Mouse (Mus musculus): ENCODE measurements around the gene Agps. TPM values are rescaled to one million over a fixed set of nuclear protein-coding genes. Genes with fewer than 3 reads are reported as not detected.
"Not testable (repeated sequence)": the region's sequence is repeated elsewhere in the genome, so short reads cannot be mapped to it uniquely, and the experiment has no call there.

Agps gene
- polyA plus RNA-seq, 1 experiment: 3.2 TPM

DNA sequence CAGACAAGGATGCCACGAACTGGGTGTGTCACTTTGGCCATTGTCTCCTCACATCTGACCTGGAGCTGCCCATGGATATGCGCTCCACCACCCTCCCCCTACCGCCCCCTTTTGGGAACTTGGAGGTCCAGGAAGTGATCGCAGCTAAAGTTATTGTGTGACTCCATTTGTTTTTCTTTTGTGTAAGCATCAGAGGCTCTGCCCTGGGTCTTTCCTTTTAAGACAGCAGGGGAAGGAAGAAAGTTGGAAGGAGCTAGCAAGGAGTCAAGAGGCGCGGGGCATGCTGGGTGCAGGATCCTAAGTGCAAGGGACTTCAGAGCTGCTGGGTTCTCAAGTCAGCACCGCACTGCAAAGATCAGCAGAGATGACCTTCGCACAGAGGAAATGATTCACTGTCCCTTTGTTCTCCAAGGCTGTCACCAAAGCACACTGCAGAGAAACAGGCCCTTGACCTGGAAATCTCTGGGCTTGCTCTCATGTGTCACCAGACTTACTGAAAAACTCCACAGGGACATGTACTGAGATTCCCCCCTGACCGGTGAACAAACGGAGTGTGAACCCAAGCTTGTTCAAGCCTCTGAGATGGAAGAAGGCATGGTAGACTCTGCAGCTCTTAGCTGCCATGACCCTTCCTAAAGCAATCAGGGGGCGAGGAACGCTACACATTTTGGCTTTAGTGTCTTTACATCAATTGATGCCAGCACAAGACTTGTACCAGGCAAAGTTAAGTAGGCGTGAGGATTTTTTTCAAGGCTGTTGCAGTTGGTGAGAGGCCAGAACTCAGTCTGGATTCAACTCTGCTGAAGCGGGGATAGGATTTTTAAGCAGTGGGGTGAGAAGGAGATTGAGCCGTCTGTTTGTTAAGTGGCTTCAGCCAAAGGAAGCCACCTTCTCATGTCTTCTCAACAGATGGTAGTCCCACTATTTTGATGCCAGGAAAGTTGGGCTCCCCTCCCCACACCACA is 128.7 kb downstream of the Agps start:
- TF ChIP-seq POLR2A (IDR thresholded peaks at IDR 0.05; ENCODE audit: low read depth, low read length): no peak
- TF ChIP-seq CTCF (IDR thresholded peaks at IDR 0.05; ENCODE audit: extremely low read depth, insufficient read length, insufficient replicate concordance, low read depth, low read length): no peak
- Histone ChIP-seq H3K4me1 (ENCODE audit: control insufficient read depth, insufficient read depth, insufficient read length, low read length) (peaks cover 15% of the 10 kb centered on the region), H3K27ac (ENCODE audit: insufficient read depth, low read depth, low read length) (no peak overlapping the region), H3K4me3 (ENCODE audit: low read depth, low read length) (no peak overlapping the region), H3K27me3 (ENCODE audit: control insufficient read depth, insufficient read depth, low read length) (no peaks in the 10 kb centered on the region), H3K36me3 (ENCODE audit: control insufficient read depth, insufficient read depth, low read length) (no peaks in the 10 kb centered on the region)
- WGBS: 57% methylated on average over 15 of the region's 15 CpGs

- no peaks in the 10 kb centered on the region for H3K36me3 ChIP-seq (ENCODE audit: control insufficient read depth, insufficient read depth, low read length)
- TF ChIP-seq POLR2A (IDR thresholded peaks at IDR 0.05; ENCODE audit: low read depth, low read length): no peak
- H3K4me1 ChIP-seq (ENCODE audit: control insufficient read depth, insufficient read depth, insufficient read length, low read length): peaks cover 15% of the 10 kb centered on the region
- no peak overlapping the region for H3K27ac ChIP-seq (ENCODE audit: insufficient read depth, low read depth, low read length)
- H3K4me3 ChIP-seq (ENCODE audit: low read depth, low read length): no peak overlapping the region
- WGBS: 93% methylated on average over 10 of the region's 10 CpGs
- no peaks in the 10 kb centered on the region for H3K27me3 ChIP-seq (ENCODE audit: control insufficient read depth, insufficient read depth, low read length)
These were observed 131.3 kb downstream of the Agps start for GRCm38 (mm10) chr2:75963211-75963840.

GRCm38 (mm10) chr2:75964051-75964450 is 132.1 kb downstream of the Agps start:
- Histone ChIP-seq H3K36me3 (ENCODE audit: control insufficient read depth, insufficient read depth, low read length) (no peaks in the 10 kb centered on the region), H3K4me3 (ENCODE audit: low read depth, low read length) (no peak overlapping the region), H3K27ac (ENCODE audit: insufficient read depth, low read depth, low read length) (no peak overlapping the region), H3K27me3 (ENCODE audit: control insufficient read depth, insufficient read depth, low read length) (no peaks in the 10 kb centered on the region), H3K4me1 (ENCODE audit: control insufficient read depth, insufficient read depth, insufficient read length, low read length) (peaks cover 15% of the 10 kb centered on the region)
- no peak for TF ChIP-seq POLR2A (IDR thresholded peaks at IDR 0.05; ENCODE audit: low read depth, low read length)
- no peak for TF ChIP-seq CTCF (IDR thresholded peaks at IDR 0.05; ENCODE audit: extremely low read depth, insufficient read length, insufficient replicate concordance, low read depth, low read length)
- 81% methylated on average over 5 of the region's 5 CpGs for WGBS

DNA sequence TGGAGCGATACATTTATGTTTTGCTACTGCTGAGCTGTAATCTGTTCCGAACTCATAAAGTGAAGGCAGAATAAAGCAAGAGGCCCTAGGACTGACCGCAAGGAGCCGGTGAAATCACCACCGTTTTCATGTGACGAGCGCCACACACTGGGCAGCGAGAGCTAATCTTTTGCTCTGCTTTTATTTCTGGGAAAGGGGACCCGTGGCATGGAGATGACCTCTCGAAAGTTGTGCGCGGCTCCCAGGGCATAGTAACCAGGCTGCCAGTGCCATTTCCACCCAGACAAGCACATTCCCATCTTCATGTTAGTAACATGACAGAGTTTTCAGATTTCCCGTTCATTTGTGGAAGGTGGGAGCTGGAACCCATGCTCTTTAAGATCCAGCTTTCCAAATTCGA is 132.5 kb downstream of the Agps start:
- Histone ChIP-seq H3K4me3 (ENCODE audit: low read depth, low read length) (no peak overlapping the region), H3K36me3 (ENCODE audit: control insufficient read depth, insufficient read depth, low read length) (no peaks in the 10 kb centered on the region), H3K27me3 (ENCODE audit: control insufficient read depth, insufficient read depth, low read length) (no peaks in the 10 kb centered on the region), H3K27ac (ENCODE audit: insufficient read depth, low read depth, low read length) (no peak overlapping the region), H3K4me1 (ENCODE audit: control insufficient read depth, insufficient read depth, insufficient read length, low read length) (peaks cover 11% of the 10 kb centered on the region)
- WGBS: 12% methylated on average over 14 of the region's 14 CpGs
- TF ChIP-seq CTCF (IDR thresholded peaks at IDR 0.05; ENCODE audit: extremely low read depth, insufficient read length, insufficient replicate concordance, low read depth, low read length) (peak; percentile 64; the same call in 1 of the 2 replicates), POLR2A (IDR thresholded peaks at IDR 0.05; ENCODE audit: low read depth, low read length) (no peak)

DNA sequence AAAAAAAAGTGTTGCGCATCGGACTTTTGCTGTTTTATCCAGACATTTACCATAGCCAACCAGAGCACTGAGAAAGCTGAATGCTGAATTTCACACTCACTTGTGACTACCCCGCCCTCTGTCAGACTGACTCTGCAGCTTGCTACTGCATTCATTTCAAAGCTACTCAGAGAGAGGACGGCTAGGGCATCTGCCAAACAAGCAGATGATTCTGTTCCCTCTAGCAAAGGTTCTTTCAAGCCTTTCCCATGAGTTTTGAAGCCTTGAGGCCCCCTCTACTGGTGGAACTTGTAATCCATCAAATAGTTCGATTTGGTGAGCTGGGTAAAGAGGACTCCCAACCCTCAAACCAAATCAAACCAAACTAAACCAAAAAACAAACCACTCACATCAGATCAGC is 133.0 kb downstream of the Agps start:
- Histone ChIP-seq H3K36me3 (ENCODE audit: control insufficient read depth, insufficient read depth, low read length) (no peaks in the 10 kb centered on the region), H3K27me3 (ENCODE audit: control insufficient read depth, insufficient read depth, low read length) (no peaks in the 10 kb centered on the region), H3K4me3 (ENCODE audit: low read depth, low read length) (no peak overlapping the region), H3K4me1 (ENCODE audit: control insufficient read depth, insufficient read depth, insufficient read length, low read length) (peaks cover 8% of the 10 kb centered on the region; the same call in 1 of the 2 replicates), H3K27ac (ENCODE audit: insufficient read depth, low read depth, low read length) (no peak overlapping the region)
- TF ChIP-seq POLR2A (IDR thresholded peaks at IDR 0.05; ENCODE audit: low read depth, low read length) (no peak), CTCF (IDR thresholded peaks at IDR 0.05; ENCODE audit: extremely low read depth, insufficient read length, insufficient replicate concordance, low read depth, low read length) (peak; percentile 29; the same call in 1 of the 2 replicates)
- 12% methylated on average over 5 of the region's 5 CpGs for WGBS

DNA sequence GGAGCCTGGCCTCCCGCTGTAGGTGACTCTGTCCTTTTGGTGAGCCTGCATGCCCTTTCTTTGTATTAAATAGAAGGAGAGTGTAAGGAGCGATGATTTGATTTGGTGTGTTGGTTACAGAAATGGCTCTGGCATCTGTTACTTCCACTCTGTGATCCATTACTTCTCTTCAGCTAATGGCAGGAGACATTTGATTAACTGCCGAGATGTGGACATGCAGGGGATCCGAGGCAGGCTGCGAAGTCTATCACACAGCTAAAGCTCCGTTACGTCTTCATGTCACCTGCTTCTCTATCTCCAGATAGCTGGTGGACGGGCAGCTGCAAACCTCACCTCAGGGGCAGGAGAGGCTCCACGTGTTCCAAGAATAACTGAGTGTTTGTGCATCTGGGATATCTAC is 142.2 kb downstream of the Agps start:
- 67% methylated on average over 9 of the region's 9 CpGs for WGBS
- no peak for TF ChIP-seq POLR2A (IDR thresholded peaks at IDR 0.05; ENCODE audit: low read depth, low read length)
- no peak for TF ChIP-seq CTCF (IDR thresholded peaks at IDR 0.05; ENCODE audit: extremely low read depth, insufficient read length, insufficient replicate concordance, low read depth, low read length)
- H3K27ac ChIP-seq (ENCODE audit: insufficient read depth, low read depth, low read length): no peak overlapping the region
- H3K27me3 ChIP-seq (ENCODE audit: control insufficient read depth, insufficient read depth, low read length): no peaks in the 10 kb centered on the region
- H3K36me3 ChIP-seq (ENCODE audit: control insufficient read depth, insufficient read depth, low read length): no peaks in the 10 kb centered on the region
- no peaks in the 10 kb centered on the region for H3K4me1 ChIP-seq (ENCODE audit: control insufficient read depth, insufficient read depth, insufficient read length, low read length)
- H3K4me3 ChIP-seq (ENCODE audit: low read depth, low read length): no peak overlapping the region

DNA sequence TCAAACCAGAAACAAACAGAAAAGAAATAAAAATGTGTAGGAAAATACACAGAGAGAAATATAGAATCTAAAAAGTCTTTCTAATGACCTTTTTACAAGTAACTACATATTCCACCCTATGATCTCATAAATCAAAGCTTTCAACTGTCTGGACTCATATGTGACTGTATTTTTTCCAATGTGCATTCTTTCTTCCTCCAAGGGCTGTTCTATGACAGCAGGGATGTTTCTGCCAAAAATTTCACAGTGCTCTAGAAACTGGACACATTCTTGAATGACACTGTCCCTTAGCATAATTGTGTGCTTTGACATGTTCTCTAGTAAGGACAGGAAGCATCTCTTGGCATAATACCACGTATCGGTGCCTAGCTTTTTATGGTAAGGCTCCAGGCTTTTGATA is 144.1 kb downstream of the Agps start:
- H3K27ac ChIP-seq (ENCODE audit: insufficient read depth, low read depth, low read length); H3K36me3 ChIP-seq (ENCODE audit: control insufficient read depth, insufficient read depth, low read length); H3K4me3 ChIP-seq (ENCODE audit: low read depth, low read length); H3K27me3 ChIP-seq (ENCODE audit: control insufficient read depth, insufficient read depth, low read length); H3K4me1 ChIP-seq (ENCODE audit: control insufficient read depth, insufficient read depth, insufficient read length, low read length): not testable (repeated sequence)
- 83% methylated on average over 2 of the region's 2 CpGs for WGBS

DNA sequence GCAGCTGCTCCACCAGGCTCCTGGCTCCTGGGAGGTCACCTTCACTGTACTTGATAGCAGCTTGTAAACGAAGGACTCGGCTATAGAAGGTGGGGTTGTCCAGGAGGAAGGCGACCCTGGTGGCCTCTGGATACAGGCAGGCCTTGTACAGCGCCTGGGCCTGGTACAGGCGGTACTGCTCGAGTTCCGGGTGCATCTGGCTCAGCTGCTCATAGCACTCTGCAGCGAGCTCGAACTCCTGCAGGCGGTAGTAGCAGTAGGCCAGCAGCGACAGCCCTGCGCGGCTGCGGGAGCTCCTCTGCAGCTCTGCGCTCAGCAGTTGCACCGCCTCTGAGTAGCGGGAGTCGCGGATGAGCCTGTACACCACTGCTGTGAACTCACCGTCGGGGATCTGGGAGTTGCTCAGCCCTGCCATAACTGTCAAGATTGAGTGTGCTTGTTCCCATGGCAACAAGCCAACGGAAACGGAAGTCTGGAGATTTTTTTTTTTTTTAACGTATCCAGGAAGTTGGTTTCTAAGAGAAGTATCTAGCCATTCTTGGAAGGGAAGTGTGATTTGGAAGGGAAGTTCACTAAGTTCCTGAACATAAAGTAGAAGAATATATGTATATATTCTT is 145.9 kb downstream of the Agps start, which contains the start of gene Ttc30a2:
Ttc30a2 (minus strand) TSS at position 419 of the 617 bp plus-strand sequence.
- not testable (repeated sequence) for H3K27me3 ChIP-seq (ENCODE audit: control insufficient read depth, insufficient read depth, low read length); H3K27ac ChIP-seq (ENCODE audit: insufficient read depth, low read depth, low read length); H3K4me1 ChIP-seq (ENCODE audit: control insufficient read depth, insufficient read depth, insufficient read length, low read length); H3K4me3 ChIP-seq (ENCODE audit: low read depth, low read length); H3K36me3 ChIP-seq (ENCODE audit: control insufficient read depth, insufficient read depth, low read length)
- WGBS: 53% methylated on average over 24 of the region's 24 CpGs
